Mouse (Mus musculus) embryo, embryonic 9.5 days (tissue): ENCODE data around the gene Gm7247.
"Not testable (repeated sequence)": the region's sequence is repeated elsewhere in the genome, so short reads cannot be mapped to it uniquely, and the experiment has no call there.

Experiments
- DNase-seq: peaks from one replicate; pipeline ENCODE4 v3.0.0-alpha.2; 2017; ENCODE audit errors: extremely low spot score

The Gm7247 gene

DNA sequence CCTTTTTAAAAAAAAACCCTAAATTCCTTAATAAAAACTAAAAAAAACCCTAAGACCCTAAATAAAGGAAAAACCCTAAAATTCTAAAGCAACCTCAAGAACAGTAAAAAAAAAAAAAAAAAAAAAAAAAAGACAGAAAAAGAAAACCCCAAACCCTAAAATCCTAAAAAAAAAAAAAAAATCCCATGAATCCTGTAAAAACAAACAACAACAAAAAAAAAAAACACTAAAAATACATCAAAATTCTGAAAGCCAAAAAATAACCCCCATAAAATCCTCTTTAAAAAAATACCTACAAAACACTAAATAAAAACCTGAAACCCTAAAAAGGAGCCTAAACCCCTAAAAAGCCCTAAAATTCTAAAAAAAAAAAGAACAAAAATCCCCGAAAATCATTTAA, 135.4 kb downstream of the Gm7247 start:
- DNase-seq, result no peak

GRCm38 (mm10) chr14:51497958-51498357, 136.4 kb downstream of the Gm7247 start:
- no peak for DNase-seq

- DNase-seq, result no peak
These were observed 138.2 kb downstream of the Gm7247 start for GRCm38 (mm10) chr14:51499707-51500275.

DNA sequence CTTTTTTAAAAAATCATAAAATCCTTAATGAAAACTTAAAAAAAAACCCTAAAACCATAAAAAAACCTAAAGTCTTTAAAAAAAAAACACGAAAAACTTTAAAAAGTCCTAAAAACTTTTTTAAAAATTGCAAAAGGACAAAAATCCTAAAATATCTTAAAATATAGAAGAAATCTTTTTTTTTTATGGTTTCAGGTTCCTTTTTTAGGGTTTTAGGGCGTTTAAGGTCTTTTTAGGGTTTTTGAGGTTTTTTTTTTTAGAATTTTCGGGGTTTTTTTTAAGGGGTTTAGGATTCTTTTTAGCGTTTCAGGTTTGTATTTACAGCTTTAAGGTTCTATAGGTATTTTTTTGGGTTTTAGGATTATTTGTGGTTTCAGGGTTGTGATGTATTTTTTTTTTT, 138.9 kb downstream of the Gm7247 start:
- DNase-seq, result no peak

DNA sequence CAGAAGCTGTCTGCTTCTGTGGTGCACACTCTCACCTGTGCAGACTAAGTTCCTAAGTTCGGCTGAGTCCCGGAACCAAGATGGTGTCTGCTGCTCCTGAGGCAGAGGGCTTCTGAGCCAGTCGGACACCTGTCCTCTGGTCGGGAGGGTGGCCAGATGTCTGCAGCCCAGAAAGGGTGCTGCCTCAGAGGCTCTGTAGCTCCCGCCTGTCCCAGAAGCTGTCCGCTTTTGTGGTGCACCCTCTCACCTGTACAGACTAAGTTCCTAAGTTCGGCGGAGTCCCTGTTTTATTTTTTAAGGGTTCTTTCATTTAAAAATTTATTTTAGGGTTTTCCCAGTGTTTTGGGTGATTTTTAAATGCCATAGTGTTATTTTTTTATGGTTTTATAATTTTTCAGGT, 145.9 kb downstream of the Gm7247 start:
- no peak for DNase-seq

- no peak for DNase-seq
These were observed 190.9 kb downstream of the Gm7247 start, which contains the start of gene Gm5622 for GRCm38 (mm10) chr14:51552490-51552889. Gm5622 (plus strand) TSS chr14:51552790.

- not testable (repeated sequence) for DNase-seq
These were observed 212.4 kb downstream of the Gm7247 start, which contains the start of gene Gm17175 for GRCm38 (mm10) chr14:51573963-51574362. Gm17175 (minus strand) TSS chr14:51574063.

DNA sequence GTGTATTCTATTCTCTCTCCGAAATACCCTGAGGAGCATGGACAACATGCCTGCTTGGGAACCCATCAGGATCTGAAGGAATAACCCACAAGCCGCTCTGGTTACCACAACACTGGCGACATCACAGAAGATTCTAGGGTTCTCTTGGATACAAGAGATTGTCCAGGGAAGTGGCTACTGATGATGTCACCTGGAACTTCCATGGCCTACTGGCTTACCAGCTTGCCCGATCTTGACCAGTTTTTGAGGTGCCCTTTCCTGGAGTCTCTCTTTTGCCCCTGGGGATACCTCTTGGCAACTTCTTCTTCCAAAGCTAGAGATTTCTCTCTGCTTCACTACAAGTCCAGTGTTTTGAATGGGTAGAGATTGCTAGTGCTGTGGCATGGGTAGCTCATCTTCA, 230.5 kb downstream of the Gm7247 start, which contains the start of gene Gm17174:
Gene Gm17174 (minus strand): TSS at position 101 of the 400 bp plus-strand sequence.
- not testable (repeated sequence) for DNase-seq

DNA sequence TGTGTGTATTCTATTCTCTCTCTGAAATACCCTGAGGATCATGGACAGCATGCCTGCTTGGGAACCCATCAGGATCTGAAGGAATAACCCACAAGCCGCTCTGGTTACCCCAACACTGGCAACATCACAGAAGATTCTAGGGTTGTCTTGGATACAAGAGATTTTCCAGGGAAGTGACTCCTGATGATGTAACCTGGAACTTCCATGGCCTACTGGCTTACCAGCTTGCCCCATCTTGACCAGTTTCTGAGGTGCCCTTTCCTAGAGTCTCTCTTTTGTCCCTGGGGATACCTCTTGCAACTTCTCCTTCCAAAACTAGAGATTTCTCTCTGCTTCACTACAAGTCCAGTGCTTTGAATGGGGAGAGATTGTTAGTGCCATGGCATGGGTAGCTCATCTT, 249.7 kb downstream of the Gm7247 start, which contains the start of gene Gm17078:
Gene Gm17078 (minus strand): TSS at position 101 of the 400 bp plus-strand sequence.
- DNase-seq, result no peak
